Mouse (Mus musculus) liver, embryonic 13.5 days (tissue): Measurements from ENCODE around the gene Ncln. TPM values are rescaled to one million over a fixed set of nuclear protein-coding genes. Genes with fewer than 3 reads are reported as not detected.

Source experiments
- ATAC-seq: fragments of 200-750 bp; cut with Nextera tagmentation; 2 replicates; pipeline ENCODE4 v1.8.0; 2017; ENCODE audit warnings: low read depth, mild to moderate bottlenecking, moderate number of reproducible peaks, moderate library complexity
- DNase-seq: peaks from one replicate; pipeline ENCODE4 v3.0.0; 2022
- H3K27ac ChIP-seq: fragments of 300-500 bp; sonication (generic); 2 replicates; pipeline ENCODE4 v1.5.1; 2015; ENCODE audit warnings: moderate library complexity, mild to moderate bottlenecking, inconsistent platforms
- H3K27me3 ChIP-seq: fragments of 300-500 bp; sonication (generic); 2 replicates; pipeline ENCODE4 v1.6.1; 2015; ENCODE audit warnings: mild to moderate bottlenecking, inconsistent platforms
- H3K36me3 ChIP-seq: fragments of 300-500 bp; sonication (generic); 2 replicates; pipeline ENCODE4 v1.6.1; 2015; ENCODE audit warnings: mild to moderate bottlenecking, inconsistent platforms
- H3K4me1 ChIP-seq: fragments of 300-500 bp; sonication (generic); replicated peaks from 2 replicates; pipeline ENCODE4 v1.6.1; 2015; ENCODE audit warnings: inconsistent platforms
- H3K4me2 ChIP-seq: fragments of 300-500 bp; sonication (generic); 2 replicates; pipeline ENCODE4 v1.6.1; 2015; ENCODE audit warnings: inconsistent platforms, mild to moderate bottlenecking, moderate library complexity
- H3K4me3 ChIP-seq: fragments of 300-500 bp; sonication (generic); replicated peaks from 2 replicates; pipeline ENCODE4 v1.5.1; 2015; ENCODE audit warnings: mild to moderate bottlenecking, inconsistent platforms
- H3K9ac ChIP-seq: fragments of 300-500 bp; sonication (generic); 2 replicates; pipeline ENCODE4 v1.6.1; 2015; ENCODE audit warnings: mild to moderate bottlenecking, inconsistent platforms
- H3K9me3 ChIP-seq: fragments of 300-500 bp; sonication (generic); replicated peaks from 2 replicates; pipeline ENCODE4 v1.6.1; 2016; ENCODE audit warnings: inconsistent platforms
- whole genome bisulfite sequencing: fragments of 180-500 bp; shearing (Covaris S2); methylation state at CpG from one replicate; pipeline ENCODE4 v1.1.7; 2015; ENCODE audit not compliant: insufficient replicate concordance; 5-methylcytosine and 5-hydroxymethylcytosine counted together
- polyA plus RNA-seq: library from polyadenylated mRNA; unstranded; fragments of >200 nt; fragmentation: Nextera tagmentation; extraction: Ambion mirVana; gene quantifications from 2 replicates; pipeline ENCODE4 v1.2.1, GENCODE M21; 2015

Ncln gene
- polyA plus RNA-seq, 1 experiment from 2014 or later, result 41.5 TPM

DNA sequence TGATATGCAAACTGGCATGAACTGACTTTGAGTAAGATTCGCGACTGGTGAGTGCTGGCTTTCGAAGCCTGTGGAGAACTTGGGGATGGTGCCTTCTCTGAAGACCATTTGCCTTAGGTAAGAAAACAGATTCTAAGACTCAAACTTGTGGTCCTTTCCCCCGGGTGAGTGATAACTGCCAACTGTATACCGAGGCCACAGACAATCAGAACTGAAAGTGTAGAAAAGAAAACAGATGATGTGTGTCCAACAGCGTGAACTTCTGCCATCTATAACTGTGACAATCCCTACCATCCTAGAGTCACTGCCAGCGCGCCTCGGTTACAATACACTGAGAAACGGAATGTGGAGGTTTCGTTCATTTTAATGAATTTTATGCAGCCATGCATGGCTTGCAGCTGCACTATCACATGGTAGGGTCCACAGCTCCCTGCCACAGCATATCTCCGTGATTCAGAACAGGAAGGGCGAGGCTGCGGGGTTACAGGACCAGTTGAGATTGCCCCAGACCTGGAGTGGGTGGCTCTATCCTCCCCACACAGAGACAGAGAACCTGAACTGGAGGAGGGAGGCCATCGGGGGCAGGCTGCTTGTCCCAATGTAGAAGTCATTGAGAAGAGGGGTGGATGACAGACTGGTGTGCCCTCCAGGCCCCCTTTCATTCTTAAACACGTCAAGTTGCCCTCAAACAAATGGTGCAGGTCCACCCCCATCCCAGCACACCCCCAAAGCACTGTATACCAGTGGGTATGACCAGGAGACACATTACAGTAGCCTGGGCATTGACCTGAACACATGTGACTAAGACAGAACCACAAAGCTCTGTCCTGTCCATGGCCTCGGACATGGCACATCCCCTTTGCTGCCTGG lies 1.4 kb upstream of the Ncln start:
- peak; percentile 60 for DNase-seq
- peaks cover 16% of the 10 kb centered on the region for H3K36me3 ChIP-seq
- H3K27ac ChIP-seq, result peak overlapping the region; percentile 73
- peak overlapping the region; percentile 67 for H3K4me2 ChIP-seq
- no peaks in the 10 kb centered on the region for H3K9me3 ChIP-seq
- 0 out of 2 replicates have a peak, but pooled peaks have one; percentile 4 for ATAC-seq
- H3K27me3 ChIP-seq, result no peaks in the 10 kb centered on the region
- peak overlapping the region; percentile 68 for H3K9ac ChIP-seq
- H3K4me1 ChIP-seq, result peaks cover 67% of the 10 kb centered on the region
- 32% methylated on average over 17 of the region's 17 CpGs for WGBS
- H3K4me3 ChIP-seq, result peak overlapping the region; percentile 88

DNA sequence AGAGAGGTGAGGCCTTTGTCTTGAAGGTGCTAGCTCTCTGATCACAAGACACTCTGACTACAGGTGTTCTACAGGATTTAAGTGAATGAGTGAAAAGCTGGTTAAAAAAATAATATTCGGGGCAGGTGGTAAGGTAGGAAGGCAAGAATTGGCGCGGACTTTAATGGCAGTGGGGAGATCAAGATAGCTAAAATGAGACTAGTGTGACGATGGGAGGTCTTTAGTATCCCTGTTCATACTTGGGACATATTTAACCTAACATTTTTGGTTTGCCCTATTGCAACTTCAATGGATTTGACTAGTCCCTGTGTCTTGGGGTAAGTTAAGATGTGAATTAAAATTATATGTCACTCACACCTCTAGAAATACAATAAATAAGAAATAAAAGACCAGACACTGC lies 777 bp upstream of the Ncln start:
- WGBS, result 15% methylated on average over 4 of the region's 4 CpGs
- Histone ChIP-seq H3K27me3 (no peaks in the 10 kb centered on the region), H3K27ac (peak overlapping the region; percentile 73), H3K4me3 (peak overlapping the region; percentile 88), H3K9me3 (no peaks in the 10 kb centered on the region), H3K4me1 (peaks cover 61% of the 10 kb centered on the region), H3K36me3 (peaks cover 23% of the 10 kb centered on the region), H3K9ac (peak overlapping the region; percentile 68), H3K4me2 (peak overlapping the region; percentile 67)
- ATAC-seq (no peak), DNase-seq (no peak)

DNA sequence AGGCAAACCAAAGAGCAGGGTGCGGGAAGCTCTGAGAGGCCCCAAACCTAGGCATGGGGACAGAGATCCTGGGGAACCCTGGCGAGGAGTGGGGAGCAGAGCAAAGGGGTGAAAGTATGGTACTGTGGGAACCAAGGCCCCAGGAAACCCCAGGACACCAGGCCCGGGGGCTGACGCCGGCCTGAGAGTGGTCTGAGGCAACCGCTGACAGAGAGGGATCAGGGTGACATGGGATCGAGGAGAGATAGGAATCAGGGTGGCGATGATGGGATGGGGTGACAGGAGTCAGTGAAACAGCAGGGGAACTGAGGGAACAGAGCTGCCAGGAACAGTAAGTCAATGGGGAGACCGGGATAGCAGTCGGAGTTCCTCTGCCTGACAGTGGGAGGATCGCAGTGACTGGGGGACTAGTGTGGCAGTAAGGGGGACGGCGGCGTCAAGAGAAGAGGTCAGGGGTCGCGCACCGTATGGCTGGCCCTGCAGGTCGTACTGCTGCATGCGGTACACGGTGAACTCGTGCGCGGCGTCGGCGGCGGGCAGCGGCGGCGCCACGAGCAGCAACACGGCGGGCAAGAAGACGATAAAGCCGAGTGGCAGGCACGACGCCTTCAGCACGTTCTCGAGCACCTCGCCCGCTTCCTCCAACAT lies 452 bp downstream of the Ncln start:
- peak; percentile 13 for ATAC-seq
- H3K4me3 ChIP-seq, result peak overlapping the region; percentile 88
- H3K36me3 ChIP-seq, result peaks cover 35% of the 10 kb centered on the region
- H3K4me1 ChIP-seq, result peaks cover 60% of the 10 kb centered on the region
- WGBS, result under 1% methylated on average over 41 of the region's 41 CpGs
- DNase-seq, result no peak
- H3K9me3 ChIP-seq, result no peaks in the 10 kb centered on the region
- H3K27ac ChIP-seq, result peak overlapping the region; percentile 74
- peak overlapping the region; percentile 98 for H3K4me2 ChIP-seq
- peak overlapping the region; percentile 93 for H3K9ac ChIP-seq
- no peaks in the 10 kb centered on the region for H3K27me3 ChIP-seq

DNA sequence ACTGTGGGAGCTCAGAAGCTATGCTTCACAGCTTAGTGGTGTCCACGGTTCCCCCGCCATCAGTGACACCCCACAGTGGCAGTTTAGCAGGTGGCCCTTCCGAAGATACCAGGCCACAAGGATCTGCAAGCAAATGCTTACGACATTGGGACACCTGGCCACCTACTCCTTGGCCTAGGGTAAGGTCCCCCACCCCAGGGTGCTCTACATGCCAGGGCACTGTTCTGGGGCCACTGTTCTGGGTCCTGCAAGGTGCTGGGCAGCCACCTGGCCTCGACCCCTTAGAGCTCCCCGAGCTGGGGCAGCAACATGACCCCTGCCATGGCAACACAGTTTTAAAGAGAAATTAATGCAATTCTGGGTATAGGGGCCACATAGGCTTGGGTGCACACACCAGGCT lies 1.0 kb downstream of the Ncln start:
- H3K9ac ChIP-seq, result peak overlapping the region; percentile 93
- no peaks in the 10 kb centered on the region for H3K27me3 ChIP-seq
- peaks cover 58% of the 10 kb centered on the region for H3K4me1 ChIP-seq
- peak overlapping the region; percentile 88 for H3K4me3 ChIP-seq
- H3K4me2 ChIP-seq, result peak overlapping the region; percentile 98
- H3K9me3 ChIP-seq, result no peaks in the 10 kb centered on the region
- H3K27ac ChIP-seq, result peak overlapping the region; percentile 74
- H3K36me3 ChIP-seq, result peaks cover 41% of the 10 kb centered on the region
- ATAC-seq, result no peak
- DNase-seq, result no peak
- WGBS, result 37% methylated on average over 6 of the region's 6 CpGs

DNA sequence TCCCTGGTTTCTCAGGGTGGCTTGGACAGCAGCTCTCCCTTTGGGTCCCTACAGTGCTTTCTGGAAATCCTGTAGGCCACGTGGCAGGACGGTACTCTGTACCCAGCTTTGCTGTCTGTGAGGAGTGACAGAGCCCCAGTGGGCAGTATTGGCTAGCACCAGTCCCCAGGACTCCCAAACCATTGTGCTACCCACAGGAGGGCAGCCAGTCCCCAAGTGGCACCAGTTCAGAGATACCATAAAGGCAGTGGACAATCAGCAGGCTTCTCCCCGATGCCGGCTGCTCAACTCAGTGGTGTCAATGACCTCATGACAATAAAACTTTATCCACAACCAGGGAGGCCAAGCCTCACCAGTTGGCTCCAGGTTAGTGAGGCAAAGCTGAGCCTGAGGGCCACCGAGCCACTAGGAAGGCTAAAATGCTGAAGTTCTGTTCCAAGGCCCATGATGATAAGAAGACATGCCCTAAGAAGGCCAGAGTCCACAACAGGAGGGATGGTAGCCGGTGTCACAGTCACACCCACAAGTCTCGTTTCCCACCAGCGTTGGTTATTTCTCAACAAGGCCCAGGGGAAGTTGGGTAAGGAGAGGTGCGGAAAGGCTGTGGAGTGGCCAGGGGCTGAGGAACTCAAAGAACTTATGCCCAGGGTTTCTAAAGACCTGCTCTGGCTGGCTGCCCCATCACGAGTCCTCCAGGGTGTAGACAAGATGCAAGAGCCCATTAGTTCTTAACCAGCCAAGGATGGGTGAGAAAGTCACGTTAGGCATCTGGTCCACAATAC lies 1.7 kb downstream of the Ncln start:
- ATAC-seq, result no peak
- Histone ChIP-seq H3K9ac (peak overlapping the region; percentile 93), H3K4me3 (peak overlapping the region; percentile 88), H3K36me3 (peaks cover 48% of the 10 kb centered on the region), H3K4me1 (peaks cover 52% of the 10 kb centered on the region), H3K27me3 (no peaks in the 10 kb centered on the region), H3K4me2 (peak overlapping the region; percentile 98), H3K9me3 (no peaks in the 10 kb centered on the region), H3K27ac (peak overlapping the region; percentile 74)
- 62% methylated on average over 11 of the region's 11 CpGs for WGBS
- no peak for DNase-seq

DNA sequence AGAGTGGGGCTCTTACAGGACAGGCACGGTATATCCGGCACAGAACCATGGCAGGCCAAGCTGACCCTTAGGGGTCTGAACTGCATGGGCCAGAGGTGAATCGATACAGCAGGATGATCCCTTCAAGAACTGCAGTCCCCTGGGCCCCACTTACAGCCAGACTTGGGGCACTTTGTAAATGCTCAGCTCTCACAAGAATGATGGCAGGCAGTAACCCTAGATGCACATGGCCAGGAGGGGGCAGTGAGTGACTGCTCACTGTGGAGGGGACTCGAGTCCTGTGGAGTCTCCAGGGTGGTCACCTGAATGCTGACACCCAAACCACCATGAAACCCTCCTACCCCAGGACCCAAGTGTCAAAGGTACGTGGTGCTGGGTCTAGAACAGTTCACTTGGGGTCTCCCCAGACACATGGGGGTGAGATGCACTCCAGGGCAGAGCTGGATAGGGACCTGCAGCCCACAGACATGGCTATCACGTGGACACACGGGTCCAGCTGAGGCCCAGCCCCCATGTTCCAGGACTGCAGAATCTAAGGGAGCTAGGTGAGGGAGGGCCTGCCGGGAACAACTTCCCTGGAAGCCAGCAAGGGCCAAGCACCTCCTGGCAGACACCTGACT lies 2.5 kb downstream of the Ncln start:
- H3K9me3 ChIP-seq, result no peaks in the 10 kb centered on the region
- H3K4me3 ChIP-seq, result peak overlapping the region; percentile 88
- peak overlapping the region; percentile 98; the same call in 1 of the 2 replicates for H3K4me2 ChIP-seq
- ATAC-seq, result no peak
- peaks cover 45% of the 10 kb centered on the region for H3K4me1 ChIP-seq
- peak overlapping the region; percentile 74; the same call in 1 of the 2 replicates for H3K27ac ChIP-seq
- peaks cover 55% of the 10 kb centered on the region for H3K36me3 ChIP-seq
- H3K9ac ChIP-seq, result peak overlapping the region; percentile 93; the same call in 1 of the 2 replicates
- 80% methylated on average over 8 of the region's 8 CpGs for WGBS
- no peak for DNase-seq
- no peaks in the 10 kb centered on the region for H3K27me3 ChIP-seq

DNA sequence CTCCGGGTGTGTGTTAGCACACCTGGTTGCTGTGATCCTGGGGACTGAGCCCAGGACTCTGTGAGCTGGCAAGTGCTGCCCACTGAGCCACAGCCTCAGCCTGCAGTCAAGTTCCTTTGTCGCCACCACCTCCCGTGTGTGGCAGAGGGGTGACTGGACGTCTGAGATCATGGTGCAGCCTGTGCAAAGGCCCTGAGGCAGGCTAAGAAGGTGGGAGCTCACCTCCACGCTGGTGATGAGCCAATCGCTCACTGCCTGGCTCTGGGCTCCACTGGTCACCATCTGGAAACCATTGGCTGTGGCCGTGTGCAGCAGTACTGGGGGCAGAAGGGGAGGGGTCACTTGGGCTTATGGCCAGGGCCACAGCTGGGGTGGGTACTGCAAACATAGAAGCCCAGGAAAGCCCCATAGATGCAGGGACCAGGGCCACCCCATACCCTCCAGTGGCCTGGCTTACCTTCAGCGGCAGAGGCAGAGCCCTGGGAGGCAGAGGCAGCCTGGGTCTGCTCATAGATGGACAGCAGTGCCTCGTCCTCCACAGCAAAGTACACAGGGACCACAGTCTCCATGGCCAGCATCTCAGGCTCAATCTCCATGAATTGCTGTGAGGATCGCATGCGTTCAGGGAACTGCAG lies 3.5 kb downstream of the Ncln start:
- Histone ChIP-seq H3K4me3 (no peak overlapping the region), H3K9me3 (no peaks in the 10 kb centered on the region), H3K4me1 (peaks cover 35% of the 10 kb centered on the region), H3K36me3 (peaks cover 65% of the 10 kb centered on the region), H3K27ac (no peak overlapping the region), H3K27me3 (no peaks in the 10 kb centered on the region), H3K4me2 (no peak overlapping the region), H3K9ac (no peak overlapping the region)
- DNase-seq (no peak), ATAC-seq (no peak)
- WGBS, result 81% methylated on average over 11 of the region's 11 CpGs

DNA sequence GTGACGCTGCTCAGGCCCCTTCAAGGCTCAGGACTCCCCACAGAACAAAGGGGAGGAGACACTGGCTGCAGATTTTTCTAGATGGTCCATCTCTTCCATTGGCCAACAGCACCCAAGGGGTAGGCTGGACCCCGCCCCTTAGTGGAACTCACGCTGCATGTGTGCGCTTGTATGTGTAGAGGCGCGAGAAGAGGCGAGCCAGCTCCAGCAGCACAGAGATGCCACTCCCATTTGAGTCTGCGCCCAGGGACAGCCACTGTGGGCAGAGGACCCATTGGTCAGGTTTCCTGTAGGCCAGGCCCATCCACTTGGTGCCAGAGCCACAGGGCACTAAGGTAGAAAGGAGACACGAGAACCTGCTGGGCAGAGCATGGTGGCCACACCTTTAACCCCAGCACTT lies 5.2 kb downstream of the Ncln start:
- H3K9ac ChIP-seq, result no peak overlapping the region
- peaks cover 82% of the 10 kb centered on the region for H3K36me3 ChIP-seq
- WGBS, result 86% methylated on average over 9 of the region's 9 CpGs

DNA sequence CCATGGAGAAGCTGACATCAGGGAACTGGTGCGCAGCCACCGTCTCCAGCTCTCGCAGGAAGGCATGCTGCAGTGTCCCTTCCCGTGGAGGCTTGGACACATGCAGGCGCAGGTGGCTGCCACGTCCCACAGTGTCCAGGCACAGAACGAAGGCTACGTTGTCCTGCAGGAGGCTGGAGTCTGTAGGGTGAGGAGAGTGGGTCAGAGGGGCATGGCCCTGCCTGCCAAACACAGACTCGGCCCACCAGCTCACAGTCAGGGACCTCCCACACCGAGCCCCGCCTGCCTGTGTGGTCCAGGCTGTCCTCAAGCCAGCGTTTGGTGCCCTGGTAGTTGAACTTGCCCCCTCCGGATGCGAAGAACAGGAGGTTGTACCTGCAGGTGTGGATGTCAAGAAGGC lies 6.3 kb downstream of the Ncln start:
- peaks cover 83% of the 10 kb centered on the region for H3K36me3 ChIP-seq
- 81% methylated on average over 14 of the region's 14 CpGs for WGBS

More for the DNA sequence above, 5.2 kb downstream of the Ncln start:
- Histone ChIP-seq H3K4me2 (no peak overlapping the region), H3K27ac (no peak overlapping the region), H3K9me3 (no peaks in the 10 kb centered on the region), H3K4me3 (no peak overlapping the region), H3K4me1 (peaks cover 25% of the 10 kb centered on the region), H3K27me3 (no peaks in the 10 kb centered on the region)
- ATAC-seq, result no peak
- DNase-seq, result no peak

DNA sequence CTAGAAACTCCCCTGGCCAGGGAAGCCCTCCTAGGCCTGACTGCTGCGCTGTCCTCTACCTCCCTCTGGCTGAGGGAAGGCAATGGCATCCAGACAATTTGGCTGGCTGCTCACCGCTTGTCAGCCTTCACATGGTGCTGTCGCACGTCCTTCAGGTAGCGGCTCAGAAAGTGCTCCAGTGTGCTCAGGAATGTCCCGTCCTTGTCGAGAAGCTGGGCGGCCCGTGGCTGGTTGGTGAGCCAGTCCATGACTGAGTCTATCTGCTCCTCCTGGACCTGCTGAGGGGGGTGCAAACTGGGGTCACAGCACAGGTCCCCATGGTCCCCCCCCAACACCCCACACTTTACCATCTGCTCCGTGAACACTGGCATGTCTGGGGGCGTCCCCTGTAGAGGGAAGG lies 8.1 kb downstream of the Ncln start:
- Histone ChIP-seq H3K27me3 (no peaks in the 10 kb centered on the region), H3K9me3 (no peaks in the 10 kb centered on the region), H3K4me2 (no peak overlapping the region), H3K9ac (no peak overlapping the region), H3K4me3 (no peak overlapping the region), H3K27ac (no peak overlapping the region), H3K4me1 (no peaks in the 10 kb centered on the region), H3K36me3 (peaks cover 71% of the 10 kb centered on the region)
- DNase-seq (no peak), ATAC-seq (no peak)
- WGBS, result 84% methylated on average over 11 of the region's 11 CpGs

More for the DNA sequence above, 6.3 kb downstream of the Ncln start:
- ATAC-seq (no peak), DNase-seq (no peak)
- Histone ChIP-seq H3K4me3 (no peak overlapping the region), H3K4me2 (no peak overlapping the region), H3K9me3 (no peaks in the 10 kb centered on the region), H3K4me1 (peaks cover 17% of the 10 kb centered on the region), H3K27ac (no peak overlapping the region), H3K27me3 (no peaks in the 10 kb centered on the region), H3K9ac (no peak overlapping the region)
